Mouse (Mus musculus): ENCODE measurements at regions not wholly inside any gene's neighbourhood (a gene's known extent, or its start where the extent isn't known, plus 50 kb on each side); places are given as distances from the start of the nearest gene placed in this dataset.
"Not testable (repeated sequence)": the region's sequence is repeated elsewhere in the genome, so short reads cannot be mapped to it uniquely, and the experiment has no call there.

DNA sequence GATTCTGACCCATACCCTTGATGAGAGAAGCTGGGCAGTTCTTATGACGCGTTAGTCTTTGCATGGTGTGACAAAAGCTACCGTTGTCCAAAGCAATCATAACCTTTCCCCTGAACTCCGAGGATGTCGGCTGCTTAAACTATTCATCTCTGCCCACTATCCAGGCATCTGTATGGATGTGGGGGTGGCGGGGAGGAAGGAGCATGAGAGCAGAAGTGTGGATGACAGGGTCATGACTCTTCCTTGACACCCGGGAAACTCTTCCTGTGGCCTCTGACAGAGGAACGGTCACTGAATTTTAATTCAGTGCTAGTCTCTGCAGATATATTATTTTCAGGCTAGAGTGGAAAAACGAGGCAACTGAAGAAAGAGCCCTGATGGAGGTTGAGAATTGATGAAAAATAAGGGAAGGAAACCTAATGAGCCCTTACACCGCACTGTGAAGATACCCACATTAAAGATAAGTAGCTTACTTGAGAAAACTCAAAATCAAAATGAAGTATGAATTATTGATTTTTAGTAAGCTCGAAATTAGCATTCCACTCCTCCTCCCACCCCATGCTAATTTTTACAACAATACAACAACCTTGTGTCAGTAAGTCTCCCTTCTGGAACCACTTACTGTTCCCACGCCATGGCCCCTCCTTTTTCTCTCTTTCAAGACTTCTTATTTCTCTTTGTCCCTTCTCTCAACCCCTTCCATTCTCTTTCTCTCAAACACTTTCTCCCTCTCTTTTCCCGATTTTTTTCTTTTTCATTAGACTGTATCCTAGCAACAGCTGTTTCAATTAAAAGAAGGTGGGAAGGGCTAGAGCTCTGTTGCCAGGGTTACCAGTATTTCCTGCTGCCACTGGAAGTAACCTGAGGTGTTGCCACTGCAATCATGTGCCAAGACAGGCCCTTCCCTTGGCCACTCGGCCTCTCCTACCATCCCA lies 206.0 kb upstream of the Gap43 start:
- no peak for DNase-seq (ENCODE audit: low spot score)

DNA sequence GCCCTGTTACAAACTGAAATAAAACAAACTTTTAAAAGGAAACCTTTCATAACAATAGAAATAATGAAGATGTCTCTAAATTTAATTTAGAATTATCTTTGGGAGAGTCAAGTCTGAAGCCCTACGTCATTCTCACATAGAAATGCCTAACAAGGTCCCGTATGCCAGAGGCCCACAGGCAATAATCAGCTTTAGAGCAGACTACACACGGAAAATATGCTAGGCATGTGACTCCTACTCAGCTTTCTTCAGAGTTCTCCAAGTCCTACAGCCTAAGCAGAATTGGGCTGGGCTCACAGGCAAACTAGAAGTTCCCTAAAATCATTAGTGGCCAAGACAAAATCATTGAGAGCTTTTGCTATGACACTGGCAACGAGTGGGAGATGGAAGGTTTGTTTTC lies 176.9 kb upstream of the Gap43 start:
- DNase-seq (ENCODE audit: low spot score) = no peak

DNA sequence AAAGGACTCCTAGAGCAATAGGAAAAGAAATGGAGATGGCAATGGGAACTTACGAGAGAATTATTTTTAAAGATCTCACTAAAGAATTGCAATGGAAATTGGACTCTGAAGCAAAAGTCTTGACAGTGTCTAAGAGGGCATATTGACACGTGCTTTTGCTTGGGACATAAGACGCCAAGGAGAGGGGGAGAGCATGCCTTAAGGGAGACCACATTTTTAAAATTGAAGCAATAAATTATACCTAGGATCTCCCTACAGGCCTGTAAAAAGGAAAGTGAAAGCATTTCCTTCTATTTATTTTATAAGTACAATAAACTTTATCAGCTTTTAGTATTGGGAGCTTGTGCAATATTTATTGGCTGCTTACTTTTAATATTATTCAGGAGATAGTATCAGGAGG lies 175.5 kb upstream of the Gap43 start:
- no peak for DNase-seq (ENCODE audit: low spot score)

- DNase-seq (ENCODE audit: low spot score) = no peak
These were observed 164.7 kb upstream of the Gap43 start for GRCm38 (mm10) chr16:42505107-42505506.

GRCm38 (mm10) chr16:42501713-42502112 lies 161.3 kb upstream of the Gap43 start:
- no peak for DNase-seq (ENCODE audit: low spot score)

- not testable (repeated sequence) for DNase-seq (ENCODE audit: low spot score)
These were observed 160.7 kb upstream of the Gap43 start for GRCm38 (mm10) chr16:42501109-42501508.

- DNase-seq (ENCODE audit: low spot score) = no peak
These were observed 159.1 kb upstream of the Gap43 start for GRCm38 (mm10) chr16:42499514-42499913.

DNA sequence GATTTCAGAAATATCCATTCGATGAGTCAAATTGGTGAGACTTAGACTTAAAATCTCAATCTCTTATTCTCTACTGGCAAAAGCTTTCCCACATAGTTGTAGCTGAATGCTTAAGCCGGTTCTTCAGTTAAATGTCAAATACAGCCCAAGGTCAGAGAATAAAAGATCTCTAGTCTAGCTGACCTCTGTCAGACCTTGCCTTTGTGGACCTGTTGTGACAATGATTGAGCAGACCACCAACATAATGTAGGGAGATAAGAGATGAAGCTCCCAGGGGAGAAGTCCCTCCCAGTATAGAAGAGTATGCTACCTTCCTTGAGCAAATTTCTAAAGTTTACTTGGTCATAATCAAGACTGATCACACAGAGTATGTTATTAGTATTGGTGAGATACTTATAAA lies 157.9 kb upstream of the Gap43 start:
- no peak for DNase-seq (ENCODE audit: low spot score)

DNA sequence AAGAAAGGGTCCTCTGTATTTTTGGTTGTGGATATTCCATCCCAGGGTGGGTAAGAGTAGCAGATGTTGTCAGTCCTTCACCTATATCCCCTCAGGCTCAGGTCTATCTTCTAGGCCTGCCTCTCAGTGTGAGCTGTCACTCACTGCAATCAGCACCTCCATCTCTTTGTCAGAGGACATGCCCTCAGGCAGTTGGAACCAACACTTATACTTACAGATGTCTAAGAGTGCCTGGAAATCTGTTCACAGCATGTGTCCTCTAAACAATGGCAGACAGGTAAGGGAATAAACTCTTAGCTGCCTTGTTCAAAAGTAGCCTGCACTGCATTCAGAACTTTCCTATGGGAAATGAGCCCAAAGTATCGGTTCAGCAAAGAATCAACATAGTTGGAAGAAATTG lies 153.1 kb upstream of the Gap43 start:
- no peak for DNase-seq (ENCODE audit: low spot score)

DNA sequence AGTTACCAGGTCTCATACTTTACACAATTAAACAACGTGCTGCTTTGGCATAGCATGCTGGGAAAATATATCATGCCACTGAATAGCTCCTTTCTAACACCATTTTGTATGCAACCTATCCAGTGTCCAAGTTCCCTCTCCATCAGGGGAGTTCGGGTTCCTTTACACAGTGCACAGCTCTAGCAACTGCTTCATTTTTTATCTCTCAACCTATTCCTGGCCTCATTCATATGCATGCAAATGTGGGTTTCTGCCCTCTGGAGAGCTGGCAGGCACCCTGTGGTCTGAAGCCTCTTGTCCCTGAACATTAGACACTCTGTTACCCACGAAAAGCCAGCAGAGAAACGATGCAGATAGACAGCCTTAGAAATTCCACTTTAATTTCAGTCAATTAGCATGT lies 148.3 kb upstream of the Gap43 start:
- no peak for DNase-seq (ENCODE audit: low spot score)

GRCm38 (mm10) chr16:42479978-42480377 lies 139.5 kb upstream of the Gap43 start:
- DNase-seq (ENCODE audit: low spot score) = no peak

GRCm38 (mm10) chr16:42466976-42467375 lies 126.5 kb upstream of the Gap43 start:
- no peak for DNase-seq (ENCODE audit: low spot score)

- no peak for DNase-seq (ENCODE audit: low spot score)
These were observed 116.0 kb upstream of the Gap43 start for GRCm38 (mm10) chr16:42456335-42456984.

DNA sequence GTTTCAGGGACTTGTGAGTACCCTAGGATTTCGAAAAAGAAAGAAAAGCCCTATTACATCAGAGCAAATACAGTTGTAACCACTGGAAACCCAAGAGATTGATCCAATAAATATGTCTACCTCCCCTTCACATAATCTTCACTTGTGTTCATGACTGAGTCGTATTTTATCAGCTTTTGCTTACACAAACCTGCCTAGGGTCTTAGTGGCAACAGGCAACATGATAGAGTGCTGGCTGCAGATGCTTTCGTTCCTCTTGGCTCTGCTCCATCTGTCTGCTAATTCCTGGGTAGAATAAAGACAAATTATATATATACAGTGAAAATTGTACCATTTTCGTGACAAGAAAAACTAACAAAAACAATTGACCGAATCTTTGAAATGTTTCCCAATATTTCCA lies 112.9 kb upstream of the Gap43 start:
- DNase-seq (ENCODE audit: low spot score) = no peak

DNA sequence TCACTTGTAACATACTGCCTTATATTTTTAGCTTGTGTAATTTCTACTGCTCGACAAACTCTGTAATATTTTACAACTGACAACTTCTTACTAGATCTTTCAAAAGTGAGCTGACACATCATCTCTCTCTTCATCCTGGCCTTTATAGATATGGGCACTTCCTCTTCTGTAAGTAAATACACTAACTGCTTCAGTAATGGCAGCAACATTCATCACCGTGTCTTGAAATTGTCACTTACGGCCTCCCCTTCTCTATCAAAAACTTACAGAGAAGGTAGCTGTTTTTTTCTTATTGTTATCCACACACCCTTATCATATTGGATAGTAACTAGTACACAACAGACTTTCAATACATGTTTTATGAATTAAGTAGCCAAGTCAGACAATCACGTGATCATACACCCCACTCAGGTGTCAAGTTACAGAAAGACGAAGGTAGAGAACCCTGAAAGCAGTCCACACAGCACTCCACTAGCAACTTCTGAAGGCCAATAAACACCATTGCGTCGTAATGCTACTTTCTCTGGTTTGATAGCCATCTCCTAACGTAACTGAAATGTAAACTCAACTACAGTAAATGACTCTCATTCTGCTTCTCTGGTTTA lies 109.5 kb upstream of the Gap43 start:
- no peak for DNase-seq (ENCODE audit: low spot score)

DNA sequence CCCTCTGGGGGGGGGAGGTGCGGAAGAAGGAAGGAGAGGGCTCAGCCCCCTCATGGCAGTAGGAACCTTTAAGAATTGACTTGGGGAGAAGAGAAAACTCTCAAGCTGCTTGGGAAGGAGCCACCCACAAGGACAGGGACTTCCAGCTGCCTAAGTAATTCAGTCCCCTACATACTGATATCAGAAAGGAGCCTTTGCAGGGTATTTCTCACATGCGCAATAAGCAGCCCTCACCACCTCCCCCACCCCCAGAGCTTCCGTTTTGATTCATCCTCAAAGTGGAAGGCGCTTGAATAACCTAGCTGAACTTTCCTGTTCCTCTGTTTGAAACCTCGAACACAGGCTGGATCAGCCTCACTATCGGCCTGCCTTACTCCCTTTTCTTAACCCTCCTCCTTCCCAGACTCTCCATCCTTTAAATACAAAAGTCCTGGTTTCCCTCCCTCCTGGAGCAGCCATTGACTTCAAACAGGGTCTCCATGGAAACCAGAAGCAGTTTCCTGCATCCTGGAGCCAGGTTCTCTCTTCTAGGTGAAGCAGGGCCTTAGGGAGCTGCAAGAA lies 104.5 kb upstream of the Gap43 start:
- no peak for DNase-seq (ENCODE audit: low spot score)

DNA sequence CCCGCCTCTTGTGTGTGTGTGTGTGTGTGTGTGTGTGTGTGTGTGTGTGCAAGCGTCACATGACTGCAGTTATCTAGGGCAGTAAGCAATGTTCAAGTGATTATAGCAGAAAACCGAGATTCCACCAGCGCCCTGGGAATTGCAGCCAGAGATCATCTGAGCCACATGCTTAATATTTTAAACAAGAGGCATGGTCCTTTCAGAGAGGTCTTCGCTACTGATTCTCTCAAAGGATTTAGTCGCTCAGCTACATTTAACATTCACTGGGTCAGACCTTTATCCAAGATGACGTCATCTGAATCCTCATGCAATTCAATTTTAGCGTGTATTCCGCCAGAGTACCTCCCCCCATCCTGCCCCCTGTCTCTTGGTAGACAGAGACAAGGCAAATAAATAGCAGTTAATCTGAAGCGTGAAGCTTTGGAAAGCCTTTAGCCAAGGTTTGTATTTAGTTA lies 104.0 kb upstream of the Gap43 start:
- no peak for DNase-seq (ENCODE audit: low spot score)

DNA sequence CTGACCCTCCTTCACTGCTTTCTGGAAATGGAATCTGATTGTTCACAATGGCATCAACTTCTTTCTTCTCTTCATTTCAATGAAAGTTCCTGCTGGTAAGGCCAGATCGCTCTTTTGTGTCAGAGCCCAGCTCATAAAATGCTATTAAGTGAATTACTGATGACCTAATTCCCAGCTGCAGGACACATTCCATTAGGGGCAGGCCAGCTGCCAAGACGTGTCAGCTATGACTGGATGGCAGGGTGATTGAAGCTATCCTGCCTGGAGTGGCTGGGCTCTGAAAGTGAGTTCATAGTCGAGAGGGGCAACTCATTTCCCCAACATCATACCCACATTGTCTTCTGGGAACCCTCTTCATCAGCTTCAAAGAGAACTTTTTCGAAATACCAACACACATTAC lies 100.4 kb upstream of the Gap43 start:
- no peak for DNase-seq (ENCODE audit: low spot score)

- DNase-seq (ENCODE audit: low spot score) = no peak
These were observed 91.1 kb upstream of the Gap43 start for GRCm38 (mm10) chr16:42431529-42431928.

- DNase-seq (ENCODE audit: low spot score) = no peak
These were observed 76.2 kb upstream of the Gap43 start for GRCm38 (mm10) chr16:42416673-42417072.

- not testable (repeated sequence) for DNase-seq (ENCODE audit: low spot score)
These were observed 71.6 kb upstream of the Gap43 start for GRCm38 (mm10) chr16:42412031-42412430.

DNA sequence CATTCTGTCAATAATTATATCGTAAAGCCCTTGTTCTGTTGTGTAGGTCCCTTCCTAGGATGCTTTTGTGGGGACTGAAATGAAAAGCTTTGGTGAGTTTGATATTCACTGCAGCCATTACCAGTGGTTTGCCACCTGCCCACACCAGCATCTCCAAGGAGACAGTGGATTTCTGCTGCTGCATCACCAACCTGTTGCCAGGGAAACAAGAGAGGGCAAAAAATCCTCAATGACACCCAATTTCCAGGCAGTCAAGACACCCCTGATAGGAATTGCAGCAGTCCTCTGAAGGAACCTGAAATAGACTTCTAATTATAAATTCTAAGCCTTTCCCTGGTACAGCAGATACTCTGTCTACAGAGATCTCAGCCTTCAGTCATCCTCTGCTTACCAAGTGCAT lies 56.1 kb upstream of the Gap43 start:
- DNase-seq (ENCODE audit: low spot score) = no peak
